Comparison of ENCODE assay signal across 12 mouse cellular contexts in the genomic region with DNA sequence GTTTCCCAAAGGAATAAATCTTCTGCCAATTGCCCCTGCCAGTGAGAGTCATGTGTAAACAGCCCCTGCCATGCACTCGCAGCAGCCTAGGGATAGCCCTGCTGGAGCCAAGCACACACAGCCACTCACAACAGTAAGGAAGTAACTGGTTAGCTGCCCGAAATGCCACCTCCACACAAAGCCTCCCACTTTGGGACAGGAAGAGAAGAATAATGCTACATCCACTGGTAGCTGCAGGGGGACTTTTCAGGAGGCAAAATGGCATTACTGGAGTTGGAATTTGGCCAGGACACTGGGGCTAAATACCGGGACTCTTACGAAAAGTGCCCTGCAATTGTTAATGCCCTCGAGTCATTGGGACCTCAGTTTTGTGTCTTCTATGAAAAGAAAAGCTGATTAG.
DNase-seq lines count a peak whose midpoint lies in the region; ATAC-seq and TF ChIP-seq lines count a peak whose summit lies in the region.
"Had no signal": no experiment of that assay in that cellular context is flagged by ENCODE, and none has a peak within 500 bp of the region (broad histone marks: within the 10 kb centered on the region; RNA-seq: fewer than 3 reads in every experiment).

No protein-coding gene starts in this region.

- H3K9ac ChIP-seq in hindbrain, embryonic 16.5 days (ENCODE audit: low read depth, low read length) = no peak overlapping the region
- no peak overlapping the region for H3K9ac ChIP-seq in neural tube, embryonic 15.5 days (replicated peaks)
- H3K9ac ChIP-seq in intestine, postnatal 0 days (ENCODE audit: low read depth, low read length) = no peak overlapping the region
- H3K9ac ChIP-seq: liver, embryonic 14.5 days had no signal

- TF ChIP-seq CTCF in intestine, postnatal 0 days (IDR thresholded peaks at IDR 0.05; ENCODE audit: low read depth) = no peak

- H3K4me2 ChIP-seq in hindbrain, embryonic 16.5 days (ENCODE audit: low read length) = no peak overlapping the region
- H3K4me2 ChIP-seq in neural tube, embryonic 15.5 days = peak overlapping the region; percentile 26; the same call in 1 of the 2 replicates
- no peak overlapping the region for H3K4me2 ChIP-seq in intestine, postnatal 0 days (replicated peaks; ENCODE audit: low read depth)

- WGBS in hindbrain, embryonic 16.5 days = 27% methylated on average over 5 of the region's 5 CpGs
- WGBS in neural tube, embryonic 15.5 days = 19% methylated on average over 5 of the region's 5 CpGs
- 55% methylated on average over 5 of the region's 5 CpGs for WGBS in intestine, postnatal 0 days

- no peak for ATAC-seq in cerebellum, adult (ENCODE audit: insufficient number of reproducible peaks, low FRiP score, low TSS enrichment)
- ATAC-seq in hindbrain, embryonic 16.5 days = peak; percentile 81
- ATAC-seq in neural tube, embryonic 15.5 days (ENCODE audit: low FRiP score) = peak; percentile 35; the same call in 1 of the 2 replicates
- no peak for ATAC-seq in intestine, postnatal 0 days

- H3K4me3 ChIP-seq in hindbrain, embryonic 16.5 days (ENCODE audit: low read length) = no peak overlapping the region
- H3K4me3 ChIP-seq in neural tube, embryonic 15.5 days (replicated peaks) = no peak overlapping the region
- no peak overlapping the region for H3K4me3 ChIP-seq in intestine, postnatal 0 days (ENCODE audit: low read depth, low read length)
- H3K4me3 ChIP-seq: myocyte had no signal

- DNase-seq in cerebellum, postnatal 25 days = peak; percentile 26 to 37
- DNase-seq in left cerebral cortex, postnatal 4 days = peak; percentile 46
- DNase-seq in left cerebral cortex, postnatal 14 days (ENCODE audit: low spot score in 2 of 2) = no peak
- DNase-seq in heart, adult 18-20 months = no peak
- DNase-seq: kidney, postnatal 14 days; thymus, postnatal 25 days had no signal

- no peaks in the 10 kb centered on the region for H3K36me3 ChIP-seq in hindbrain, embryonic 16.5 days (ENCODE audit: control insufficient read depth, insufficient read depth, low read length)
- H3K36me3 ChIP-seq in neural tube, embryonic 15.5 days = no peaks in the 10 kb centered on the region
- H3K36me3 ChIP-seq in intestine, postnatal 0 days (ENCODE audit: control insufficient read depth, insufficient read depth) = no peaks in the 10 kb centered on the region

- intact Hi-C loops in left cerebral cortex, postnatal 4 days (cut with DNase I) = no loop called here
- intact Hi-C loops in left cerebral cortex, postnatal 14 days (cut with DNase I) = no loop called here

- no peaks in the 10 kb centered on the region for H3K27me3 ChIP-seq in hindbrain, embryonic 16.5 days (replicated peaks; ENCODE audit: control insufficient read depth, insufficient read depth, low read length)
- H3K27me3 ChIP-seq in neural tube, embryonic 15.5 days (replicated peaks) = no peaks in the 10 kb centered on the region
- no peaks in the 10 kb centered on the region for H3K27me3 ChIP-seq in intestine, postnatal 0 days (replicated peaks; ENCODE audit: control insufficient read depth, insufficient read depth, low read length)

- H3K4me1 ChIP-seq in hindbrain, embryonic 16.5 days (ENCODE audit: control insufficient read depth, insufficient read depth, low read depth, low read length) = no peaks in the 10 kb centered on the region
- H3K4me1 ChIP-seq in neural tube, embryonic 15.5 days = peaks cover 6% of the 10 kb centered on the region; the same call in 1 of the 2 replicates
- no peaks in the 10 kb centered on the region for H3K4me1 ChIP-seq in intestine, postnatal 0 days (replicated peaks; ENCODE audit: control insufficient read depth, insufficient read depth, low read length)

- H3K9me3 ChIP-seq in hindbrain, embryonic 16.5 days (ENCODE audit: control insufficient read depth, low read length) = no peaks in the 10 kb centered on the region
- no peaks in the 10 kb centered on the region for H3K9me3 ChIP-seq in neural tube, embryonic 15.5 days (replicated peaks)
- H3K9me3 ChIP-seq in intestine, postnatal 0 days (ENCODE audit: control insufficient read depth) = no peaks in the 10 kb centered on the region

- no peak overlapping the region for H3K27ac ChIP-seq in hindbrain, embryonic 16.5 days (ENCODE audit: low read depth, low read length)
- no peak overlapping the region for H3K27ac ChIP-seq in neural tube, embryonic 15.5 days (replicated peaks)
- no peak overlapping the region for H3K27ac ChIP-seq in intestine, postnatal 0 days (ENCODE audit: low read depth, low read length)
- H3K27ac ChIP-seq: liver, embryonic 14.5 days had no signal

Comparison
In these comparisons a context has a peak if more than half of its experiments do, and no peak if none do; other contexts are left out.
1. DNase-seq: peak in cerebellum, postnatal 25 days (2 of 2) and left cerebral cortex, postnatal 4 days (single experiment); none in left cerebral cortex, postnatal 14 days (0 of 2) and heart, adult 18-20 months (0 of 2).
2. ATAC-seq: peak in hindbrain, embryonic 16.5 days (single experiment) and neural tube, embryonic 15.5 days (single experiment); none in cerebellum, adult (single experiment) and intestine, postnatal 0 days (single experiment).